Mouse (Mus musculus): ENCODE data around the gene Tmem256.

The Tmem256 gene

DNA sequence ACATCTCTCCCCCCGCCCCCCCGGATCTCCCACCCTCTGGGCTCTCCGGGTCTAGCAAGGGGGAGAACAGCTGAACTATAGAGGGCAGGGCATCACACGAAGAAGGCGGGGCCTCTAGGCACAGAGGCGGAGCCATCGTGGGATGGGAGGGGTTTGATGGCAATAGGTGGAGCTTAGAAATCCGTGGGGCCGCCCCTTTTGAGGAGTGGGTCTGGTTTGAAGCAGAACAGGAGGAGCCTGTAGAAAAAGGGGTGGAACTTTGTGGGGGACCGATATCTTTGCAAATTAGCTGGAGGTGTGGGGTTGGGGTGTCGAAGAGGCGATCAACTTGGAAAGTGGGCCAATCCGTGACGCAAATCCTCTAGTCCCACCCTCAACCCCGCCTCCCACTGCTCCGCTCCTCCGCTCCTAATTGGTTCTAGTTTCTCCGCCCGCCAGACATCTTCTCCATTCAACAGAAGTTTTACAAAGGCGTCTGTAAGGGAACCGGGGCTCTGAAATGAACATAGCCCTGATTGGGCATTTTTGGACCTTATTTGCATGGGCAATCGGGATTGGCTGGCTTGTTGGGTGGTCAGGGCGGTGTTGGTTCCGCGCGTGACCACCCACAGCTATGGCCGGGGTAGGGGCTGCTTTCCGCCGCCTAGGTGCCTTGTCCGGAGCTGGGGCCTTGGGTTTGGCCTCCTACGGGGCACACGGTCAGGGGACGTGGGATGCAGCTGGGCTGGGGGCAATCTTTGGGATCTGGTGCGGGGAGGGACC is at the start of gene Tmem256:
Gene Tmem256 (plus strand): TSS at position 563 of the 762 bp plus-strand sequence.
- DNase-seq: peak; percentile 98

DNA sequence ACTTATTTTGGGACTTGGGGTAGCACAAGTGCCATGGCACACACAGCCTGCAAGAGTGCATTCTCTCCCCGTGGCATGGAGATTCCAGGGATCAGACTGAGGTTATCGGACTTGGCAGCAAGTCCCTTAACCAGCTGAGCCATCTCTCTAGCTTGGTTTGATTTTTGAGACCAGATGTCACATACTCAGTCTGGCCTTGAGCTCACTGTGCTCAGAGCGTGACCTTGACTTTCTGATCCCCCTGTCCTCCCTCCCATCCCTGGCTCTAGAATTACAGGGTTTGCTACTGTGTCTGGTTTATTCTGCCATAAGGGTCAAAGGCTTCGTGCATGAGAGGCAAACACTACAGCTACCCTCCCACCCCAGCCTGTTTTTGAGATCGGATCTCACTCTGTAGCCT is 48.9 kb upstream of the Tmem256 start:
- no peak for DNase-seq

DNA sequence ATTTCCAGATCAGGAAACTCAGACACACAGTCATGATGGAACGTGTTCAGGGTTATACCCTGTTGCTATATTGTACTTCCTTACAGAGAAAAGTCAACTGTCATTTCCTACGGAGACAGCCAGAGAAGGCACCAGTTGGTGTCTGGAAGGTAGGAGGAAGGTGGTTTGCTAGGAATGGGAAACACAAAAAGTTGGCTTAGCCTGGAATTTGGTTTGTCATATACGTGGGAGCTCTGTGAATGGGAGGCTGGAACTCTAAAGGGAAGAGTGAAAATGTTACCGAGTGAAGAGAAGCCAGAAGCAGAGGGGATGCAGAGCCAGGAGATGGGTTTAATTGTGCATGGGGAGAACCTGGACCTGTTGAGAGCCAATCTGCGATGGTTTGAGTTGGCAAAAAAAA is 46.9 kb upstream of the Tmem256 start:
- no peak for DNase-seq

DNA sequence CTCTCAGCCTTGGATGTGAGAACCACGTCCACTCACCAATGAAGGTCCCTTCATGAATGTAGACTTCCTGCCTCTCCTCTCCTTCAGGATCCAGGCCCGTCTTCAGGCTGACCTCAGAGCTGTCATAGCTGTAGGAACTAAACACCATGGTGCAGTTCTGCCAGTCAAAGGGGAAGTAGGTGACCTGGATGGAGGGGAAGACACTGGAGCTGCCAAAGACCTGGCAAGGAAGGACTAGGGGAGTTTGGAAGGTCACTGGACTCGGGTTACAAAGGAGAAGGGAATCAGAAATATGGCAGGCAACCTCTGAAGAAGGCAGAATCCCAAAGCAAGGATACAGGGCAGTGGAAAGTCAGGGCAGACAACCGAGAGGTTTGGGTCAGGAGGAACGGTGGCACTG is 44.9 kb upstream of the Tmem256 start:
- no peak for DNase-seq

DNA sequence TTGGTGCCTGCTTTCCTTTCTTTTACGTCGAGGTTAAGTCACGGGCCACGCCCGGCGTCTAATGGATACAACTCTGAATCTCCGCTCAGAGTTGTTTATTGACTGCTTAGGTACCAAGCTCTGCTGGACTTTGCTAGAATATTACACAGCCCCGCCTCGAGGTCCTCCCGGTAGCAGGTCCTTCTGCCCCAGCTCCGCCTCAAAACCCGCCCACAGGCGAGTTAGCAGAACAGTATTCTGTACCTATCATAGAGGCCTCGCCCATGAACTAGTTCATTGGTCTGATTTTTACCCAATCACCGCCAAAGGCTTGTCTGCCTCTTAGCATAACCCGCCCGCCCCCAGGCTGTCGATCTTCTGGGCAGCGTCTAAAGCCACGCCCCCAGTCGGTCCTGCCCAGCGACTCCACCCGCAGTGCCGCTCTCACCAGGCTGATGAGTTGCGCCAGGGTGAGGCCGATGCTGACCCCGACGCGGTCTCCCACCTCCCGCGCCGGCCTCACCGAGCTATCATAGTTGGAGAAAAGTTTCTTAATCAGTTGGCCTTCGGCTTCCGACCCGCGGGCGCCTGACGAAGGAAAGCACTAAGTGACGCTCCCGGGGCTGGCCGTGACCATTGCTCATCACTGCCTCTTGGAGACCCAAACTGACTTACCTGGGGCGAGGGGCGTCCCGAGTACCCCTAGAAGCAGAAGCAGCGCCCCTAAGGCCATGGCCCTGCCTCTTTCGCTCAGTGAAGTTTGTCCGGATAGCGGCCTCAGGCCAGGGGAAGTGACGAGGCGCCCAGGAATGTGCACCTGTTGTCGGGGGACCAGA is 42.9 kb upstream of the Tmem256 start, which contains the start of gene Chrnb1:
Gene Chrnb1 (minus strand): TSS at position 776 of the 815 bp plus-strand sequence.
- DNase-seq: peak; percentile 98 to 99

DNA sequence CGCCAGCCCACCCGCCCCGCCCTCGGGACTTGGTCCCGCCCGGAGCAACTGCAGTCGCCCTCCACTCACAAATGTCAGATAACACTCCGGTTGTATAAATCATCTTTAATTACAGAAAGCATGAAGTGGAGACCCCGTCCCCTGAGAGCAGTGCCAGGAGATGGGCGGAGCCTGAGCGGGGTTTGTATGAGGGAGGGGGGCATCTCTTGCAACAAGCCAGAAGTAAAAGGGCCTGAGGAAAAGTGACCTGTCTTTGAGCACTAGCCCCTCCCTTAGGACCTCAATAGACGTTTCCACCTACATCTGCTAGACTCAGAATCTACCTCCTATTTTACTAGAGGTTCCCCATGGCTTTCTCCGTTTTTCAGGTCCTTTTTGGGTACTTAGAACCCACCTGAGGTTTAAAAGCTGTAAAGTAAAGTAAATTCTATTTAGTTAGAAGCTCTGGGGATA is 42.3 kb upstream of the Tmem256 start:
- no peak for DNase-seq

DNA sequence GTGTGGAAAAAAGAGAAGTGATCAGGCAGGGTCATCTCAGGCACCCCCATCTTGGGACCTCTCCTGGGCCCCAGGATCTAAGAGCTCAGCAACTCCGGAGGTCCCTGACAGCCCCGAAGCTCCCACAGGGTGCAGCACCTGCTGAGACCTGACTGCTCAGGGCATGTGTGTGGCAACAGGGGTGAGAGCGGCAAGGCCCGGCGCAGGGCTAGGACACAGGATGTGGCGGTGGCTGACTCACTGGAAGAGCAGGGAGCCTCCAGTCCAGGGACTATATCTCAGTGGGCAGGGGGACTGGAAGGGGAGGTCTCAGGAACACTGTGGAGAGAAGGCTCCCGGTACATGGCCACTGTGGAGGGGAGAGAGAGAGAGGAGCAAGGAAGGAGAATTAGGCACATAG is 40.4 kb upstream of the Tmem256 start:
- DNase-seq: no peak

DNA sequence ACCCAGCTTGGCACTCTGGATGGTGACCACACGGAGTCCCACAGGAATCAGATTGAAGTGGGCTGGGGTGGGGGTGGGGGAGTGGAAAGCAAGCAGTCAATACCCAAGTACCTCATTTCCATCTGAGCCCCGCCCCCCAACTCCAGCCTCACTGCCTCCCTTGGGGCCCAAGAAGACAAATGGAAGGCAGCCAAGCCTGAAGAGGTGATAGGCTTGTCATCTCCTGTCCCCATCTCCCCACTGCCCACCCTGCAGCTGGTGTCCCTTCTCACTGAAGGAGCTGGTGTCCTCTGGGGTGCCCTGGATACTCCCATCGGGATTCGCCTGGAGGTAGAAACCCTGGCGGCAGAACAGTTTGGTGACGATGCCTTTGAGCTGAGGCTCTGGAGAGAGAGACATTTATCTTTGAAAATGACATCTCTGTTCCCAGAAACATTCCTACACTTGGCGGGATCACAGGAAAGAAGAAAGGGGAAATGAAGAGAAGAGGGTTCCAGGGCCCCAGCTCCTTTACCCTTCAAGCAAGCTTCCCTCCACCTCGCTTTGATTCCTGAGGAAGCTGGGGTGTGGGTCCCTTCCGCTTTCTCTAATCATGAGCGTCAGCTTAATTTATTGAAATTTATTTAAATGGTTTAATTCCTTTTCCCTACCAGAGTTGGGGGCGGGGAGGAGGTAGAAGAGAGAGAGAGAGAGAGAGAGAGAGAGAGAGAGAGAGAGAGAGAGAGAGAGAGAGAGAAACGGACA is 38.7 kb upstream of the Tmem256 start:
- no peak for DNase-seq

DNA sequence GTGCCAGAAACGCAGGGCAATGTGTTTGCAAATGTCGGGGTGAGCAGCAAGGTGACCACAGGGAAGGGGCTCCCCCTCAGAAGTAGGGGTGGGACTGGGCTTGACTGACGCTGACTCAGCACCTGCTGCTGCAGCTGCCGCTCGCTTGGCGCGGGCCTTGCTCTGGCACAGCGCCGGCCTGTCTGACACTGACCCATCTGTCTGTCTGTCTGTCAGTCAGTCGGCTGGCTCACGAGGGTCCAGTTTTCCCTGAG is 38.2 kb upstream of the Tmem256 start:
- no peak for DNase-seq

DNA sequence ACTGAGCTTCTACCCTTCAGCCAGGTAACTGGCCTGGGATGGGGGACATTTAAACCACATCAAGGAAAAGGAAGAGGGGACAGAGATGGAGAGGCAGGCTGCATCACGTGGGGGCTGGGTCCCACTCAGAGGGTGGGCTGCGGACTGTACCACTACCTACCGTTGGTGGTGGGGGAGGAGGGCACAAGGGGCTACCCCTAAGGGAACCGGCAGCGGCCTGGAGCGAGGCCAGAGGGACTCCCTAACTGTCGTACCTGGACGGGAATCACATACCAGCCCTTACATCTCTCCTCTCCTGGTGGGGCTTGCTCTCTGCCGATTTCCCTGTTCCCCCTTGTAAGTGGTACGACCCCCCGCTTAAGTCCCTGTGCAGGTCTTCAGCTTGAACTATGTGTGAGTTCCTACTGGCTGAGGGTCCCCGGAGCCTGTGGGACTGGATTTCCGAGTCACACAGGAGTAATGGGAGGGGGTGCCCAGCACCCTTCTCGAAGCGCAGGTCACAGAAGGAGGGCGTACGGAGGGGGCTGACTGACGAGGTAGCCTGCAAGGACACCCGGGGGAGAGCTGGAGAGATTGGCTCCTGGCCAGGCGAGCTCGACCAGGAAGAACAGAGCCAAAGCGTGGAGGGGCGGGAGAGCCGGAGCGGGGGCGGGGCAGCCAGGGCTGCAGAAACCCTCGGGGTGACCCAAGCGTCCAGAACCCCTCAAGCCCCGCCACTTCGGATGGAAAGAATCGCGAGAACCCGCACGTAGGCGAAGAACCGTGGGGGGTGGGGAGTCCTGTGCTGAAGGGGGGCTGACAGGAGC is 37.7 kb upstream of the Tmem256 start:
- peak; percentile 70 to 81 for DNase-seq

DNA sequence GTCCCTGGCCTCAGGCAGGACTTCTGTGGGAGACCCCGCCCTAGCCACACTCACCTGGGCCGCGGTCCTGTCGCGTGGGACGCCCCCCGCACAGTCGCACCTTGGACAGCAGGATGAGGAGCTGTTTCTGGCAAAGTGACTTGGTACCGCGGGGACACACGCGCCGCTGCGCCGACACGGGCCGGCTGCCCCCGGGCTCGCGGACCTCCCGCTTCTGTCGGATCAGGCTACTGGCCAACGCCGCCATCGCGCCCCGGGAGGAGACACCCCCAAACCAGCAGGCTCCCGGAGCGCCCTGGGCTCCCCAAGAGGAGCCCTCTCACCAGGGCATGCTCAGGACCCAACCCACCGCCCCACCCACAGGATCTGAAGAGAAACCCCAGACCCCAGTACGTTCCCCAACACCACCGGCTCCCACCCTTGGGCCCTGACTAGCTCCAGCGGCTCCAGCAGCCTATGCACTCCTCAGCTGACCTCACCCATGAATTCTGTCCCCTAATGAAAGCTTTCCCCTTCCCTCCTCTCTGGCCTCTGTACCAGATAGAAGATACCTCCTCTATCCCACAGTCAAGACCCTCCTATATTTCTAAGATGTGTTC is 36.8 kb upstream of the Tmem256 start, which contains the start of gene Fgf11:
Gene Fgf11 (minus strand): TSS at position 479 of the 599 bp plus-strand sequence.
- no peak for DNase-seq

DNA sequence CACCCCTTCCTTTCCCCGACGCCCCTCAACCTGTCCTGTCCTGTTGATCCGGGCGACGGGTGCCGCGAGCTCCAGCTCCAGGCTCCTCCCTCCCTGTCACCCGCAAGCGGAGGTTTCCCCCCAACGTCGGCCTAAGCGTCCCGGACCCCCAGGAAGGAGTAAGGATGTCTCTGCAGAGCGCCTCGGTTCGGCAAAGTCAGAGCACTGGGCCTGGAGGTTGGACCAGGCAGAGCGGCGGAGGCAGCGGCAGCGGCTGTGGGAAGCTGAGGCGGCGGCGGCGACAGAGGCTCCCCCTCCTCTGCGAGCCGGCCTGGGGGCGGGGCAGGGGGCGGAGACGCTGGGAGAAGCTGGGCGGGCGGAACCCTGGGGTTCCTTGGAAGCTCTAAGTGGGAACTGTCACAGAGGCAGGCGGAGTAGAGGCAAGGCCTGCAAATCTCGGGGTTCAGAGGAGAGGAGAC is 35.6 kb upstream of the Tmem256 start:
- DNase-seq: peak; percentile 86 to 92

DNA sequence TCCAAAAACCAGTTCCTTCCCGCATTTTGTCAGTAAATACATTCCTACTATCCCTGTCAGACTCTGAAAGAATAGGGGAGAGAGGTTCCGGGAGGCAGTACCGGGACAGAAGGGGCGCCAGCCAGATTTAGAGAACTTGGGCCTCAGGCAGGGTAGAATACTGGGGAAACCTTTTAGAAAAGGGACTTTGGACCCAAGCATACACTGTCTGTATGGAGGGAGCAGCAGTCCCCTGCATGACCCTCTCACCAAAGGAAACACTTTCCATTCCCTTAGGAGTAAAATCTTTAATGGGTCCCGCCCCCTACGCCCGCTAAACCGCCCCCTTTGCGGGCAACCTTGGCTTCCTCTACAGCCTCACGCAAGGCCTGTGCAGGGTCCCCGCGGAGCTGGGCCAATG is 35.0 kb upstream of the Tmem256 start:
- no peak for DNase-seq

DNA sequence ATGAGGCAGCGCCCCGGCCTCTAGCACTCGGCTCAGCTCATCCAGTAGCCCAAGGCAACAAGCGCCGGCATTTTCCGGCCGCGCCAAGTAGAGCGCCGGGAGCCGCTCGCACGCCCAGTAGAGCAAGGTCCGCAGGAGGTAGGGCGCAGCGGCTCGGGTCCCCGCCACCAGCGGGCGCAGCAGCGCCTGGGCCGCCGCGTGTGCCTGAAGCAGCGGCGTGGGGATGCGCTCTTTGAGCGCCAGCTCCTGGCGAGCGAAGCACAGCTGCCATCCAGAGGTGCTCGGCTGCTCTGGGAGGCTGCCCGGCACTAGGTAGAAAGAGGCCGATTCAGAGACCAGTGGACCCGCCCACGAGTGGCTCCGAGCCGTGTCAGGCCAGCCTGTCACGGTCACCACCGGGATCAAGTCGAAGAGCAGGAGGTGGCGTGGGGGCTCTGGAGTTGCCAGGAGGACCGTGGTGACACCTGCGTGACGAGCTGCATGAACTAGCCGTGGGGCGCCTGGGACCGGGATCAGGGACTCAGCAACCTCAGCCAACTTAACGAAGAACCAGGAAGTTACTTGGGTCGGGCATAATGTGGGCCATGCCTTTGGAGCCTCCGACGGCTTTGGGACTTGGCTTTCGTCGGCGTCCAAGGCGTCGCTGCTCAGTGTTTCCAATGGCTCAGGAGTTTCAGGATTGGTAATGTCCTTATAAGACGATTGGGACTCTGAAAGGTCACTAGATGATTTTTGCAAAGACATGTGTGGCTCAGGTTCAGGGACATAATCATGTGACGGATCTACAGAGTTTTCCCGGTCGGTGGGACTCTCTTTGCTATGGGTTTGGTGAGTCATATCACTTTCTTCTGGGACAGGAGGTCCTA is 34.3 kb upstream of the Tmem256 start:
- DNase-seq: peak; percentile 81 to 91

DNA sequence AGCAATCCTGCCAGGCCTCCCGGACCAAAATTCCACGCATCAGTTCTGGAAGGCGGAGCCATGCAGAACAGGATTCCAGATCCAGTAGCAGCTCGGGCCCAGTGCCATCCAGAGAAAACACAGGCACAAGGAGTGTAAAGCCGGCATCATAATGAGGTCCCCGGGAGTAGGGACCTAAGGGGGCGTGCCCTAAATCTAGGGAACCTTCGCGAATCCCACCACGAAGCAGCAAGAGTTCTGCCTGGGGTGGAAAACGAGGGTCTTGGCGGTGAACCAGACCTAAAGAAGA is 33.7 kb upstream of the Tmem256 start:
- peak; percentile 68 to 71 for DNase-seq

DNA sequence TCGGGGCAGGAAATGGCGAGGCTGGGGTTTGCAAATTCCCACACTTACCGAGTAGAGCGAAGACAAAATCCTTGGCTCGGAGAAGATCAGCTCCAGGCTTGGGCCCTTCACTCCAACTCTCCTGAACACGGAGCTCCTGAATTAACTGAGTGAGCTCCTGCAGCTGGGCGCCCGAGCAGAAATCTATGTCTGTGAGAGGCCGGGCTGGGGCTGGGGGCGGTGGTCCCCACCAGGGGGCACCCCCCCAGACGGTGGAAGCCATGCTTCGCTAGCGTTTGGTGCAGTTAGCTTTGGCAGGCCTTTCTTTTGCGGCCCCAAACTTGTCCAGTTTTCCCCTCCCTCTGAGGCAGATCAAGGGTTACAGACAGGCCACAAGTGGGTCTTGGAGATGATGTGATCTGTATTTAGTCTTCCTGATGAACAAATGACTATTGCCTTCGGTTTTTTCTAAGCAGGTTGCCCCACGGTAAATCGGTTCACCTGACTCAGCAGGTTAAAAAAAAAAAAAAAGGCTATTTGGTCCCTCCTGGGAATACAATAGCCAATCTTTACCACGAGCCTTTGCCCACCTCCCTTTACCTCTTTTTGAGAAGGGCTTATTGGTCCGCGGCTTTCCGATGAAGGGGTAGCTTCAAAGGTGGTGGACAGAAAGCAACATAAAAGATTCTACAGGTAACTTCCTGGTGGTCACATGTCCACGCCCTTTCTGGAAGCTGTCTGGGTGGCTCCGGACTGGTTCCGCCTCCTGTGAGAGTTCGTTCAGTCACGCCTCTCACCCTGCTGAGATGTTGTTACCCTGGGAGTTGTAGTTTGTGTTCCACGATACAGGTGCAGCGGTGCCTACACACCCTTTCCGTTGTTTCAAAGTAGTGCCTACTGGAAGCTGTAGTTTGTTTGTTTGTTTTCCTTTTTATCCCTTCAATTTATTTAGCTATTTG is 33.1 kb upstream of the Tmem256 start, which contains the start of gene Tmem102:
Gene Tmem102 (minus strand): TSS at position 653 of the 938 bp plus-strand sequence.
- peak; percentile 81 to 93 for DNase-seq

DNA sequence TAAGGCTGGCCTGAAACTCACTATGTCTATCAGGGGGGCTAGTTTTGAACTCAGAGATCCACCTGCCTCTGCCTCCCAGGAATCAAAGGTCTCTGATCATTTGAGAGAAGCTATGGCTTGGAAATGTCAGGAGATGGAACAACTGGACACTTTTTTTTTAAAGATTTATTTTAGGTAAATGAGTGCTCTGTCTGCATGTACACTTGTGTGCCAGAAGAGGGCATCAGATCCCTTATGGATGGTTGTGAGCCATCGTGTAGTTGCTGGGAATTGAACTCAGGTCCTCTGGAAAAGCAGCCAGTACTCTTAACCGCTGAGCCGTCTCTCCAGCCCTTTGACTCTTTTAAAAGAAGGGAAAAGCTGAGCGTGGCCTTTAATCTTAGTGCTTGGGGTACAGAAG is 31.9 kb upstream of the Tmem256 start:
- DNase-seq: no peak

DNA sequence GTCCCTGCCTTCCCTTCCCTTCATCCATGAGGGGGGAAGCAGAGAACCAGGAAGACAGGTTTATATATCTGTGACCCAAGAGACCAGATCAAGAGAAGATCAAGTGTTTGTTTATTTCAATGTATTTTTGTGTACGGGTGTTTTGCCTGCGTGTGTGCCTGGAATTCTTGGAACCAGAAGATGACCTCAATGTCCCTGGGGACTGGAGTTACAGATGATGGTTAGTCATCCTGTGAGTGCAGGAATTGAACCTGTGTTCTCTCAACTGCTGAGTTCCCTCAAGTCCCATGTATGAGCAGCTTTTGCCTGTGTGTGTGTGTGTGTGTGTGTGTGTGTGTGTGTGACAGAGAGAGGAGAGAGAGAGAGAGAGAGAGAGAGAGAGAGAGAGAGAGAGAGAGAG is 30.7 kb upstream of the Tmem256 start:
- DNase-seq: no peak

DNA sequence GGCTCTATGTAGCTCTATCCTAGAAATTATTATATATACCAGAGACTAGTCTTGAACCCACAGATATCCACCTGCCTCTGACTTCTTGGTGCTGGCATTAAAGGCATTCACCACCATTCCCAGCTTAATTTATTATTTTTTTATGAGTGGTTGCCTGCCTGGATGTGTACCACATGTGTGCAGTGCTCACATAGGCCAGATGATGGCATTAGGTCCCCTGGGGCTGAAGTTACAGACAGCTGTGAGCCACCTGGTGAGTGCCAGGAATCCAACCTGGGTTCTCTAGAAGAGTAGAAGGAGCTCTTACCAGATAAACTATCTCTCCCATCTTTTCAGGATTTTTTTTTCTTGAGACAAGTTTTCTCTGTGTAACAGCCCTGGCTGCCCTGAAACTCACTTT is 28.0 kb upstream of the Tmem256 start:
- DNase-seq: no peak

DNA sequence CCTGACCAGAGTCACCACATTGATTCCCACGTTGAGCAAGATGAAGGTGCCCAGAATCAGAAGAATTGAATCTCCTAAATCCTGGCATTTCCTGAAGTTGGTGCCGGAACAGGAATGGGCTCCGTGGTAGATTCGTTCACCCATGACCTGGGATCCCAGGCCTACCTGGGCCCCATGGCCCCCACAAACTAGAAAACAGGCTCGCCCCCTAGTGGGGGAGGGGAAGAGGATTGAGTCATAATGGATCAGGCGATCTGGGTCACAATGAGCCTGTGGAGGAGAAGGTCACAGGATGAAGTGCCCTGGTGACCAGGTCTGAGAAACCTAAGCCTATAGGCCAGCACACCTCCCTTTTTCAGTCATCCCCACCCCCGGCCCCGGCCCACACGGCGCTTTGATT is 23.2 kb upstream of the Tmem256 start, which contains the start of gene Gm39566:
Gene Gm39566 (minus strand): TSS at position 144 of the 400 bp plus-strand sequence.
- no peak for DNase-seq
